Mouse (Mus musculus) kidney, postnatal 0 days (tissue): ENCODE data around the gene Tenm4. TPM values are rescaled to one million over a fixed set of nuclear protein-coding genes. Genes with fewer than 3 reads are reported as not detected.

Experiments used
- ATAC-seq: fragments of 200-750 bp; cut with Nextera tagmentation; replicated peaks from 2 replicates; pipeline ENCODE4 v1.8.0; 2017; ENCODE audit warnings: low read depth, moderate number of reproducible peaks, moderate TSS enrichment, moderate library complexity; ENCODE audit not compliant: low FRiP score
- DNase-seq: peaks from one replicate; pipeline ENCODE4 v3.0.0-alpha.2; 2016; ENCODE audit warnings: low spot score
- H3K27ac ChIP-seq: fragments of 300-500 bp; sonication (generic); 2 replicates; pipeline ENCODE4 v1.5.1; 2014; ENCODE audit warnings: mild to moderate bottlenecking
- H3K27me3 ChIP-seq: fragments of 300-500 bp; sonication (generic); 2 replicates; pipeline ENCODE4 v1.6.1; 2014; ENCODE audit warnings: low read length, mixed read lengths; ENCODE audit not compliant: insufficient read depth
- H3K36me3 ChIP-seq: fragments of 300-500 bp; sonication (generic); 2 replicates; pipeline ENCODE4 v1.6.1; 2014; ENCODE audit warnings: low read length, mixed read lengths; ENCODE audit not compliant: insufficient read depth
- H3K4me1 ChIP-seq: fragments of 300-500 bp; sonication (generic); replicated peaks from 2 replicates; pipeline ENCODE4 v1.6.1; 2014; ENCODE audit warnings: antibody characterized with exemption, low read length, mixed read lengths; ENCODE audit not compliant: insufficient read depth
- H3K4me2 ChIP-seq: fragments of 300-500 bp; sonication (generic); 2 replicates; pipeline ENCODE4 v1.6.1; 2014; ENCODE audit warnings: mild to moderate bottlenecking, low read length, moderate library complexity, mixed read lengths
- H3K4me3 ChIP-seq: fragments of 300-500 bp; sonication (generic); replicated peaks from 2 replicates; pipeline ENCODE4 v1.5.1; 2014; ENCODE audit warnings: low read depth, low read length
- H3K9ac ChIP-seq: fragments of 300-500 bp; sonication (generic); 2 replicates; pipeline ENCODE4 v1.6.1; 2014; ENCODE audit warnings: low read depth, low read length
- H3K9me3 ChIP-seq: fragments of 300-500 bp; sonication (generic); replicated peaks from 2 replicates; pipeline ENCODE4 v1.6.1; 2016; ENCODE audit warnings: low read length, inconsistent platforms, mixed read lengths
- CTCF ChIP-seq: IDR thresholded peaks from 2 replicates; pipeline ENCODE4 v1.5.1; 2016; ENCODE audit warnings: antibody characterized with exemption, low read depth, mild to moderate bottlenecking, moderate library complexity
- WGBS: fragments of 180-500 bp; shearing (Covaris S2); extraction: QIAGEN DNeasy Blood & Tissue Kit; methylation state at CpG from one replicate; pipeline ENCODE4 v1.1.7; 2014; 5-methylcytosine and 5-hydroxymethylcytosine counted together
- polyA plus RNA-seq: library from polyadenylated mRNA; unstranded; fragments of >200 nt; fragmentation: Nextera tagmentation; extraction: Ambion mirVana; gene quantifications from 2 replicates; pipeline ENCODE4 v1.2.1, GENCODE M21; 2015

Gene Tenm4
- polyA plus RNA-seq, 1 experiment from 2014 or later = 22.6 TPM

- Histone ChIP-seq H3K4me2 (no peak overlapping the region), H3K36me3 (peaks cover 4% of the 10 kb centered on the region; the same call in 1 of the 2 replicates), H3K27ac (no peak overlapping the region), H3K4me1 (no peaks in the 10 kb centered on the region), H3K27me3 (no peaks in the 10 kb centered on the region), H3K4me3 (no peak overlapping the region), H3K9me3 (no peaks in the 10 kb centered on the region), H3K9ac (no peak overlapping the region)
- TF ChIP-seq CTCF = no peak
- 66% methylated on average over 16 of the region's 16 CpGs for WGBS
- DNase-seq (peak; percentile 17), ATAC-seq (no peak)
These were observed 737.1 kb downstream of the Tenm4 start for GRCm38 (mm10) chr7:96907971-96908680.

GRCm38 (mm10) chr7:96909856-96910255 is 738.8 kb downstream of the Tenm4 start:
- Histone ChIP-seq H3K36me3 (no peaks in the 10 kb centered on the region), H3K4me3 (no peak overlapping the region), H3K27me3 (no peaks in the 10 kb centered on the region), H3K4me1 (no peaks in the 10 kb centered on the region), H3K4me2 (no peak overlapping the region), H3K27ac (no peak overlapping the region), H3K9me3 (no peaks in the 10 kb centered on the region), H3K9ac (no peak overlapping the region)
- no peak for DNase-seq
- ATAC-seq = no peak
- 51% methylated on average over 5 of the region's 5 CpGs for whole genome bisulfite sequencing
- no peak for TF ChIP-seq CTCF

- no peaks in the 10 kb centered on the region for H3K9me3 ChIP-seq
- no peak overlapping the region for H3K27ac ChIP-seq
- H3K4me1 ChIP-seq = no peaks in the 10 kb centered on the region
- 39% methylated on average over 12 of the region's 12 CpGs for WGBS
- DNase-seq (peak; percentile 18), ATAC-seq (no peak)
- no peaks in the 10 kb centered on the region for H3K27me3 ChIP-seq
- H3K4me3 ChIP-seq = no peak overlapping the region
- no peak overlapping the region for H3K4me2 ChIP-seq
- no peak overlapping the region for H3K9ac ChIP-seq
- no peaks in the 10 kb centered on the region for H3K36me3 ChIP-seq
- TF ChIP-seq CTCF = no peak
These were observed 739.4 kb downstream of the Tenm4 start for GRCm38 (mm10) chr7:96910310-96910960.

- Histone ChIP-seq H3K27me3 (no peaks in the 10 kb centered on the region), H3K9ac (no peak overlapping the region), H3K9me3 (no peaks in the 10 kb centered on the region), H3K4me3 (no peak overlapping the region), H3K4me1 (no peaks in the 10 kb centered on the region), H3K36me3 (no peaks in the 10 kb centered on the region), H3K27ac (no peak overlapping the region), H3K4me2 (no peak overlapping the region)
- ATAC-seq = 0 out of 2 replicates have a peak, but pooled peaks have one; percentile 16
- 2% methylated on average over 6 of the region's 6 CpGs for WGBS
- DNase-seq = peak; percentile 91
- TF ChIP-seq CTCF = peak; percentile 98
These were observed 743.0 kb downstream of the Tenm4 start for GRCm38 (mm10) chr7:96914031-96914430.

GRCm38 (mm10) chr7:96915452-96916105 is 744.5 kb downstream of the Tenm4 start:
- WGBS = 0% methylated on average over 2 of the region's 2 CpGs
- peak; percentile 63 for ATAC-seq

GRCm38 (mm10) chr7:96920447-96921095 is 749.5 kb downstream of the Tenm4 start:
- DNase-seq (no peak), ATAC-seq (no peak)
- Histone ChIP-seq H3K36me3 (no peaks in the 10 kb centered on the region), H3K27me3 (no peaks in the 10 kb centered on the region), H3K4me2 (no peak overlapping the region), H3K4me1 (no peaks in the 10 kb centered on the region), H3K27ac (no peak overlapping the region), H3K4me3 (no peak overlapping the region), H3K9me3 (no peaks in the 10 kb centered on the region), H3K9ac (no peak overlapping the region)
- no peak for TF ChIP-seq CTCF
- 67% methylated on average over 7 of the region's 7 CpGs for WGBS

More at GRCm38 (mm10) chr7:96915452-96916105, 744.5 kb downstream of the Tenm4 start:
- no peaks in the 10 kb centered on the region for H3K9me3 ChIP-seq
- peak; percentile 95 for TF ChIP-seq CTCF
- no peaks in the 10 kb centered on the region for H3K4me1 ChIP-seq
- no peaks in the 10 kb centered on the region for H3K36me3 ChIP-seq
- DNase-seq = peak; percentile 90
- no peak overlapping the region for H3K9ac ChIP-seq
- H3K27ac ChIP-seq = no peak overlapping the region
- no peak overlapping the region for H3K4me2 ChIP-seq
- H3K27me3 ChIP-seq = no peaks in the 10 kb centered on the region
- no peak overlapping the region for H3K4me3 ChIP-seq
